Mouse (Mus musculus) pancreas, adult 10 weeks (tissue): ENCODE data around the gene Olfr713. TPM values are rescaled to one million over a fixed set of nuclear protein-coding genes. Genes with fewer than 3 reads are reported as not detected.

Source experiments
- polyA plus RNA-seq: library from polyadenylated mRNA; stranded (reverse); fragments of 350-450 nt; fragmentation: Illumina TruSeq; extraction: RNeasy Lipid Tissue Mini Kit (QIAGEN cat#74804); gene quantifications from one replicate; pipeline ENCODE4 v1.2.3, GENCODE M21; 2015; ENCODE audit warnings: low read depth, low replicate concordance; ENCODE audit not compliant: insufficient read depth

Gene Olfr713
- polyA plus RNA-seq: not detected

GRCm38 (mm10) chr7:107030874-107031273, at the start of gene Olfr713:
TSS of gene Olfr713 (plus strand) at chr7:107031174.

GRCm38 (mm10) chr7:107005972-107006371, 25.0 kb upstream of the Olfr713 start, which contains the start of gene Olfr2:
TSS of gene Olfr2 (minus strand) at chr7:107006072.

GRCm38 (mm10) chr7:107070681-107071080, 39.7 kb downstream of the Olfr713 start, which contains the start of gene Olfr714:
TSS of gene Olfr714 (plus strand) at chr7:107070981.

Other genes with a start within 250 kb of the Olfr713 start
- gene Olfr699, start 238.0 kb upstream of the Olfr713 start, polyA plus RNA-seq: not detected
- not detected for gene Olfr700, start 222.3 kb upstream of the Olfr713 start, polyA plus RNA-seq
- not detected for gene Olfr701, start 217.0 kb upstream of the Olfr713 start, polyA plus RNA-seq
- gene Olfr702, start 197.3 kb upstream of the Olfr713 start, polyA plus RNA-seq: not detected
- gene Olfr703, start 187.8 kb upstream of the Olfr713 start, polyA plus RNA-seq: not detected
- gene Olfr704, start 168.0 kb upstream of the Olfr713 start, polyA plus RNA-seq: not detected
- gene Olfr705, start 154.3 kb upstream of the Olfr713 start, polyA plus RNA-seq: not detected
- gene Olfr706, start 143.0 kb upstream of the Olfr713 start, polyA plus RNA-seq: not detected
- not detected for gene Olfr707, start 129.9 kb upstream of the Olfr713 start, polyA plus RNA-seq
- not detected for gene Olfr1532-ps1, start 123.2 kb upstream of the Olfr713 start, polyA plus RNA-seq
- gene Olfr709-ps1, start 99.0 kb upstream of the Olfr713 start, polyA plus RNA-seq: not detected
- not detected for gene Olfr710, start 82.9 kb upstream of the Olfr713 start, polyA plus RNA-seq
- not detected for gene Olfr6, start 67.2 kb upstream of the Olfr713 start, polyA plus RNA-seq
- not detected for gene Olfr711, start 55.7 kb upstream of the Olfr713 start, polyA plus RNA-seq
- not detected for gene Olfr2, start 25.1 kb upstream of the Olfr713 start, polyA plus RNA-seq
- not detected for gene Olfr714, start 39.8 kb downstream of the Olfr713 start, polyA plus RNA-seq
- not detected for gene Olfr17, start 62.0 kb downstream of the Olfr713 start, polyA plus RNA-seq
- not detected for gene Olfr715b, start 79.2 kb downstream of the Olfr713 start, polyA plus RNA-seq
- not detected for gene Olfr715, start 99.9 kb downstream of the Olfr713 start, polyA plus RNA-seq
- not detected for gene Olfr716, start 107.2 kb downstream of the Olfr713 start, polyA plus RNA-seq
- gene Nlrp14, start 135.8 kb downstream of the Olfr713 start, polyA plus RNA-seq: not detected
- not detected for gene Rbmxl2, start 178.3 kb downstream of the Olfr713 start, polyA plus RNA-seq